Mouse (Mus musculus) ovary, adult 18-20 months (tissue): ENCODE data around the gene Pif1.

Experiments used
- DNase-seq: peaks from one replicate; pipeline ENCODE4 v3.0.0; 2022; ENCODE audit warnings: low spot score, mixed read lengths

Gene Pif1

DNA sequence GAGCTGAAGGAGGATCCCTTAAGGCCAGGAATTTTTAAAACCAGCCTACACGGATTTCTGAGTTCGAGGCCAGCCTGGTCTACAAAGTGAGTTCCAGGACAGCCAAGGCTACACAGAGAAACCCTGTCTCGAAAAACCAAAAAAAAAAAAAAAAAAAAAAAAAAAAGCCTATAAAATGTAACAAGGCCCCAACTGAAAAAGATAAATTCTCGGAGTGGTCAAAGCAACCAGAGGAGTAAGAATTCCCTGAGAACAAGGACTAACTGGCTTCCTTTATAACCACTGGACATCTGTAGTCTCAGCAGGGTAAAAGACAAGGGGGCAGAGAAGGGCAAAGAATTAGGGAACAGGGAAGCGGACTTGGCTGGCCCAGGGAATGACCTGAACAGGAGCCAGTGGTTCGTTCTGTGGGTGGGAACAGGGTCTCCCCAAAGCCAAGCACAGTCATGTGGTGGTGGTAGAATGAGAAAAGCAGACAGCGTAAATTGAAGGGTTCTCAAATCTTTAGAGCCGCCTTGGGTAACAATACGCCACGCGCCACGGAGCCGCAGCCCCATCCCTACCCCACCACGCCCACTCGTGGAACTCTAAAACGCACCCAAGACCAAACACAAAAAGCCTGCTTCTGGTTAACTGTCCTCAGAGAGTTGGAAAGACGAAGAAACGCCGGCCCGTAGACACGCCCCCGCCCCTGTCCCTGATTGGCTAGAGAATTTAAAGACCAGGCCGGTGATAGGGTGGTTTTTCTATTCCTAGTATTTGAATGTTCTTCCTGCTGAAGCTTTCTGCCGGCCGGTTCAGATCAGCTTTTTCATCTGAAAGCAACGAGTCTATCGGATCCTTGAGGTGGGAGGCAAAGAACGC lies at the start of gene Pif1:
Gene Pif1 (plus strand): TSS at position 755 of the 864 bp plus-strand sequence.
- peak; percentile 73 for DNase-seq

DNA sequence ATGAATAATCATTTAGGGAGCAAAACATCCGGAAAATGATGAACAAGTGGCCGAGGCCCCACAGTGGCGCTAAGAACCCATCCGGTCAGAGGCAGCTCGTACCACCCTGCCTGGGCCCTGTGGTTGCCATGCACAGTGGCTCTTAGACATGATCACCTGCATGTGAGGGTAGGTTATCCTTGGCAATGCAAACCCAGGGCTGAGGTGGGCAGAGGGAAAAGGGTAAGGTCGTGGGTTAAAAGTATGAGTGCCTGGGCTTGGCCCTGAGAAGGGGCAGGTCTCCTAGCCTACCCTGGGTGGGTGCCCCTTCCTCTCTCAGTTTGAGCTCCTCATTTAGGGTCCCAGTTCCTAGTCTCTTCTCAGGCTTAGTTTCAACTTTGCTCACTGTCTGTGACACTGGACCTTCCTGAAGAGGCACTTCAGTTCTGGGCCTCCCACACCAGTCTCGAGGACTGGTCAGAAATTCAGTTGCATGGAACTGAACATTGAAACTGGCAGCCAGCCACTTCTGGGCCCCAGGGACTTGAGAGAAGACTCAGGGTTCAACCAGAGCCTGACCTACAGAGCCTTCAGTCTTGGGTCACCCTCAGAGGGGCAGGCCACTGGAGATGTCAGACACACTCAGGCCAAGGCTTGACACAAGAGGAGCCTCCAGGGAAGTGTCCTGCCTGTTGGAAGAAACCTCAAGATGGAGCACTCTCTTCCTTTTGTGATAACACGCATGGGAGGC lies 48.9 kb upstream of the Pif1 start:
- DNase-seq = no peak

DNA sequence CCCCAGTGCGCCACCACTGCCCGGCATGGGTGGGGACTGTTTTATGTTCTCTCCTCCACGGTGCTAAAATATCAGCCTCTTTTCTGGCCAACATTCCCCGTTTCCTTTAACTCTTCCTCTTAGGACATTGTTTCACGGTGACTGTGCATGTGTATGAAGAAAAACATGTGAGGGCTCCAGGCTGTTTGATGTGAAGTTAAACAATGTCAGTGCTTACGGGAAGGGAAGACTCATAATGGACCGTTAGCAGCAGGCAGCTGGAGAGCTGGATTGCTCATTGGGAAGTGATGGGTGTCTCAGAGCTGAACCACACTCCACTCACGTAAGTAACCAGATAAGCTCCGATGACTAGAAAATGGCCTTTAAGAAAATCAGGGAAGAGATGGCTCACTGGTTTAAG lies 47.3 kb upstream of the Pif1 start:
- no peak for DNase-seq

DNA sequence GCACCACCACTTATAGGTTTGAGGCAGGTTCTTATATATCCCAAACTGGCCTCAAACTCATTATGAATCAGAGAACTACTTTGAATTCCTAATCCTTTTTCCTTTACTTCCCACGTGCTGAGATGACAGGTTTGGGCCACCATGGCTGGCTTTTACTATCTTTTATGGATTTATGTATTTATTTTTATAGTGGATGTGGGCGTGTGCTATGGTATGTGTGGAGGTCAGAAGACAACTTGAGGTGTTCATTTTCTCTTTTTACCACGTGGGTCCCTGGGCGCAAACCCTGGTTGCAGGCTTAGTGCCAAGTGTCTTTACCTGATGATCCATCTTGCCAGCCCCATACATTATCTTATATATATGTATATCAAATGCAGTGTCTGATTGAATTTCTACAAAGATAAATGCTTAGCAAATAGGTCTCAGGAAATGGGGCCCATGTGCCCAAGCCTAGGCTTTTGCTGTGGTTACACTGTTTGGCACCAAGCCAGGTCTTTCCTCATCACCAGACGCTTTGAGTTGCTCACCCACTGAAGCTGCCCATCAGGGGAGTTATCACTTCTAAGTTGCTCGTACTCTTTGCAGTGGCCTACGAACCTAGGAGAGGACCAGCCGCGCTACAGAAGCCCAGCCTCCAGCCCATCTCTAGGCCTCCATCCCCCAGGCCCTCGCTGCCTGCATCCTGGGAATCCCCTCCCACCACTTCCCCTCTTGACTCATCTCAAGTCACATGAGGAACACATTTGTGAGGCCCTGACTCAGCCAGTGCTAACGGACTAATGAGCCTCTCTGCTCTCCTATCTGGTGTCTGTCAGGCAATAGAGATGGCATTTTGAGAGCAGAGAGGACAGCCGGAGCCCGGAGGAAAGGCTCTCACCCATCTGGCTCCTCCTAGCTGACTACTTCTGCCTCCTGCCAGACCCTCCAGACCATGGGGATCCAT lies 45.6 kb upstream of the Pif1 start:
- peak; percentile 24 for DNase-seq

DNA sequence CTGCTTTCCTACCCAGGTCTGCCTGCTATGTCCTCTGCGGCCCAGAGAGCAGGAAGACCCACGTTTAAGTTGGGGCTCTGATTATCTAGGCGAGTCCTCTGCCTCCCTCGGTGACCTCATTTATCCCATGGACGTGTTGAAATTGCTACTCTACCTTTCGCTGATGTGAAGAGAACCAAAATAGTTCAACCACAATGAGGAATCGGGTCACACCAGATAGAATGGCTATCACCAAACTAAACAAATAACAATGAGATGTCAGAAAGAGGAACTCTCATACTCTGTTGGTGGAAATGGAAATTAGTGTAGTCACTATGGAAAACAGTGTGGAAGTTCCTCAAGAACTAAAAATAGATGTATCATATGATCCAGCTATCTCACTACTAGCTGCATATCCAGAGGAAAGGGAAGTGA lies 44.8 kb upstream of the Pif1 start:
- no peak for DNase-seq

DNA sequence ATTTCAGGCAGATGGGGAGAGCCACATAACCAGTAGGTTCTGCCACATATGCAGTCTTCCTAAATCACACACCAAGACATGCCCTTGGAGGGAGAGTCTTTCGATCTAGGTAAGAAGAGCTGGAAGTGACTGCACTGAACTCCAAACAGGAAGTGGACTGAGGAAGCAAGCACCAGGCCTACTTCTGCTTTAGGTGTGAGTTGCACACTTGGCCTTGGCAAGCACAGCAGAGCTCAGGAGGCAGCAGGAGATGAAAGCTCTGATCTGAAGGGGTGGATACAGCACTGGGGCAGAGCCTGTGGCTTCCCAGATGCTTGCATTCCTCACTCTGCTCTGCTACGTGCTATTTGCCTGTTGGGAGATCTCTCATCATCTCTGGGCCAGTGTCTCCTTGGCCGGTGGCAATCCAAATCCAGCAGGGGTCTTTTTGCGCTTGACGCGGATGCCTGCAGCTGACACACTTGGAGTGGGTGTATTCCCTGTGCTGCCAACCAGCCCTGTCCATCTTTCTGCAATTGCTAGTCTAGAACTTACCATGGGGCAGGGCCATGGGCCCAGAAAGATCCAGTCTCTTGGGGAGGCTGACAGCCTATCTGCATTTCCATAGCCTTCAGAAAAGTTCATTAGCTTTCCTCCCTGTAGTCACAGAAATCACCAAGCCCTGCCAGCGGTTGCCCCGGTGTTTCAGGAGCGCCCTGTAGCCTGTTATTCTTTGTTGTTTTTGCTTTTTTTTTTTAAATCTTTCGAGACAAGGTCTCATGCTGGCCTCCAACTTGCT lies 41.1 kb upstream of the Pif1 start:
- no peak for DNase-seq

DNA sequence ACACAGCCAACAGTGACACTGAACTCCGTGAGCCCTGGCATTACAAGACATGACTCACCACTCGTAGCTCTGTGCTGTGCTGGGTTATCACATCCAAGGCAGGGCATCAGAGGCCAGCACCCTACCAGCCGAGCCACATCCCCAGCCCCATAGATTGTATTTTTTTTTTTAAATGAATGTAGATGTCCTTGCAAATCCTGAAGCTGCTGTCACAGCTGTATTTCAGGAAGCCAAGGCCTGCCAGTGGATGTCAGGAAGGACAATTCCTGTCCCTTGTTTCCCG lies 40.6 kb upstream of the Pif1 start:
- peak; percentile 69 for DNase-seq

DNA sequence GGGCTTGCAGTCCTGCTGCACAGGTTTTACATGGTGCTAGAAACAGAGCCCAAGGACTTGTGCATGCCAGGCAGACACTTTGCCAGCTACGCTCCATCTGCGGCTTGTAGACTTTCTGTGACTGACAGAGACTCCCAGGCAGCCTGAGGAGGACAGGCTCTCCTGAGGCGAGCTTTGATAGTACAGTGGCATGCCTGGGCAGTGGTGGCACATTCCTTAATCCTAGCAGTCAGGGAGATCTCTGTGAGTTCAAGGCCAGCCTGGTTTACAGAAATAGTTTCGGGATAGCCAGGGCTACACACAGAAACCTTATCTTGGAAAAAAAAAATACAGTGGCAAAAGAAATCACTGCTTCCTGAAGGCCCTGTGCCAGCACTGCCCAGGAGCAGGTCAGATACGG lies 39.8 kb upstream of the Pif1 start:
- no peak for DNase-seq

DNA sequence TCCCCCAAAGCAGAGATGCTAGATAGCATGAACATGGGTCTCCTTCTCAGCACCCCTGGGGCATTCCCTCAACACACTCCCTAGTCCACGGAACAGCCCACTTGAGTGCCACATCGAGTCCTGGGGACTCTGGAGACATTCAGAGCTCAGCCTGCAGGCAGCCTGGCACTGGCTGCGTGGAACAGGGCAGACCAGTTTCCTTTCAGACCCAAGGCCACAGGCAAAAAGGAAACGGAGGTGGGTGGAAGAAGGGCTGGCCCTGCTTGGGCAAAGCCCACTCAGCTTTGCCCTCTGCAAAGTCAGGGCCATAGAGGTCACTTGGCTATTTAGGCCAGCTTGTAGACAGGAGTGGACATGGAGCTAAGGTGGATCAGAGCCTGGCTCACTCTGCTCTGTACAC lies 39.1 kb upstream of the Pif1 start:
- no peak for DNase-seq

DNA sequence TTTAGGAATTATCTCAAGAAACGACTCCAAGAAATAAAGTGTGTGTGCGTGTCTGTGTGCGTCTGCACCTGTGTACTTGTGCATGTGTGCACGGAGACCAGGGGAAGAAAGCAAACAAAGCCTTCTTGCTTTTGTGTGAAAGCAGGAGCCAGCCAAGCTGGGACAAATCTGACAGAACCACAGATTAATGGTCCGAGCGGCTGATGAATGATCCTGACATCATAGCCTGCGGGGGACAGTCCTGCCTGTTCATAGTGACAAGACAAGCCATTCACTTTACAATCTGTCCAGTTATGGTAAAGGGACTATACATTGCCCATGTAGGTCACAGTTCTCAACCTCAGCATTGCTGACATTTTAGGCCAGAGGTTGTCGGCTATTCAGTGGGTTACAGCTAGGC lies 38.6 kb upstream of the Pif1 start:
- DNase-seq = no peak

DNA sequence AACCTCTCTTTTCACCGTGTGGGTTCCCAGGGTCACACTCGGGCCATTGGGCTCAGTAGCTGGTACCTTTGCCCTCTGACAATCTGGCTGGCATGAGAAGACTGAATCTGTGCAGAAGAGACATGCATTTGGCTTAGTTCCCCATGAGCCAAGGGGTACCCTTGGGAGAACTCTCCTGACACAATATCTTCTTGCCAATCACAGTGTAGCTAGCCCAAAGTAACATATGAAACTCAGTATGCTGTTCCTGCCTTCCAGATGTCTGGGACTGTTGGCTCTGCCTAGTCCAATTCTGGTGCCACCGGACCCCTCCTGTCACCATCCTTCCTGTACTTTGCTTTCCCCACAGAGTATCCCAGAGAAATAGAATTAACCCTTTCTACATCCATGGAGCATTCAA lies 37.8 kb upstream of the Pif1 start:
- DNase-seq = no peak

DNA sequence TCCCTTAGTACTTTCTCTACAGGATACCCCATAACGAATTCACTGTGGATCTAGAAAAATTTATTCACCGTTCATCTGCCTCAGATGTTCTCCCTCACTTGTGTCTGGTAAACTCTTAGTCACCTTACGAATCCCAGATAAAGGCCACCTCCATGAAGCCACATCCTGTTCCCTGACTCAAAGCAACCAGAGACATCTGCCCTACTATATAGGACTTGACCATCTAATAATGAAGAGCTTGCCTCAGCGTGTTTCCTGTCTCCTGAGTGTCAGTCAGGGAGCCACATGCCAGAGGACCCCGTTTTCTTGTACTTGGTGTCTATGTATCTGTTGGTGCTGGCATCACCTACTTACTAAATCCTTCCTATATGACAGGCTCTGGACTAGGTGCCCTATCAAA lies 37.3 kb upstream of the Pif1 start:
- no peak for DNase-seq

DNA sequence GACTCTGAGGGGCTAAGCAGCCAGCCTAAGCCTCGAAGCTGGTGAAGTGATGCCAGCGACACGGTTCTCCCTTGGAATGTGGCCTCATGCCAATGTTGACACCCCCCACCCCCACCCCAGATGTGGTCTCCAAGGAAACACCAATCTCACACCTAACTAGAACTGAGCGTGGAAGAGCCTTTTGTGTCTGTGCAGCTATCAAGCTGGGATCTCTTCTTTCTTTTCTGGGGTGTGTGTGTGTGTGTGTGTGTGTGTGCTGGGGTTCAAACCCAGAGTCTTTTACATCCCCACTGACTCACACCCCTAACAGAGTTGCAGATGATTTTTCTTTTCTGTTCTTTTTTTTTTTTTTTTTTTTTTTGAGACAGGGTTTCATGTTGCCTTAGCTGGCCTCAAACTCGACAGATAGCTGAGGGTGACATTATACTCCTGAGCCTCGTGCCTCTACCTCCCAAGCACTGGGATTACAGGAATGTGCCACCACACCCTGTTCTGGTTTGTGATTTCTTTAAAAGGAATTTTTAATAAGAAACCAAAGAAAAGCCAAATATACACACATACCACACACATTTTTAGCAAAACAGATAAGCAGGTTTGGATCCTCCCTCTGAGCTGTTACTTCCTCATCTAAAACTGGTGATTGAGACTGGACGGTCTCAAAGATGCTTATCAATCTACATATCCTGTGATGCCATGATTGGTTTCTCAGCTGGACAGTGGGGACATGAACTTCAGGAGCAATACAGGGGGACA lies 36.7 kb upstream of the Pif1 start:
- DNase-seq = no peak

DNA sequence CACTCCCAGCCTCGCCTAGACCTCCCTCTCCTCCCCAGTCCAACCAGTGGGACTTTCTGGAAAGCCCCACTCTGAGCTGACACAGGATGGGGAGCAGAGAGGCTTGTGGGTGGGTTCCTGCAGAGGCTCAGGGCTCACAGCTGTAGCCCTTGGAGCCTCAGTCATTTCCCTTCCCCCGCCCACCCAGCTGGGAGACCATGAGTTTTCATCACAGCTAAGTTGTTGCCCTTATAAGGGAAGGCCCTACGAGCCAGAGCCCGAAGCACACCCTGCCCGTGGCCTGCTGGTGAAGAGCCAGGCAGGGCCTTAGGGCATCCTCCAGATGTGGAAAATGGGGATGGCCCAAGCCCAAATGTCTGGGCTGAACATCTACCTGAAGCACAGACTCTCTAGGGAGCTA lies 35.9 kb upstream of the Pif1 start:
- peak; percentile 74 for DNase-seq

DNA sequence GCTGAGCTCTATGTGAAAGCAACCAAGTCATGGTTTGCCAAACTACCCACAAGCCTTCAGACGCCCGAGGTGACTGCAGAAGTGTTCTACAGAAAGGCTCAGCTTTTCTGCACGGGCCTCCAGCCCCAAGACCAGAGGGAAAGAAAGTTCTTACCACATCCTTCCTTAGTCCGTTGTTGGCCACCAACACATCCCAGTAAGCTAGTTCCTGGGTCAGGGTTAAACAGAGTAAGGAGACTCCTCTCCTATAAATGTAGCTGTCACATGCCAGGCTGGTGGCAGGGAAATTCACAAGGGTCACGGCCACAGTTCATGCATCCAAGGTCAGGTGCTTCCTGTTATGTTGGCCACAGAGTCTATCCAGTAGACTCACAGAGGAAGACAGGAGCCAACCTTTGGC lies 34.8 kb upstream of the Pif1 start:
- DNase-seq = no peak

DNA sequence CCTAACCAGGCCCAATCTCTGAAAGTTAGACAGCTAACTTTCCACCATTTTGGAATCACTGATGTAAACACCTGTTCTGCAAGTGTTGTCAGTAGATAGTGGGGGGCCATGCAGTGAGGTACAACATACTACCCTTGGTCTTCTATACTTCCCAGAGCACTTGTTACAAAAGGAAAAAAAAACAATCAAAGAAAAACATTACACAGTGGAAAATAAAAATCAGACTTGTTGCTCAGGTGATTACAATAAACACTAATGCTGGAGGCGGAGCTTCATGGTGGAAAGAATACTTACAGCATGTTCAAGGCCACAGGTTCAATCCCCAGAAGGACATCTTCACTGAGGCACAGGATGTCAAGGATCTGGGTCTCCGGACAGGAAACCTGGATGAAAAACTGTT lies 34.2 kb upstream of the Pif1 start:
- no peak for DNase-seq

DNA sequence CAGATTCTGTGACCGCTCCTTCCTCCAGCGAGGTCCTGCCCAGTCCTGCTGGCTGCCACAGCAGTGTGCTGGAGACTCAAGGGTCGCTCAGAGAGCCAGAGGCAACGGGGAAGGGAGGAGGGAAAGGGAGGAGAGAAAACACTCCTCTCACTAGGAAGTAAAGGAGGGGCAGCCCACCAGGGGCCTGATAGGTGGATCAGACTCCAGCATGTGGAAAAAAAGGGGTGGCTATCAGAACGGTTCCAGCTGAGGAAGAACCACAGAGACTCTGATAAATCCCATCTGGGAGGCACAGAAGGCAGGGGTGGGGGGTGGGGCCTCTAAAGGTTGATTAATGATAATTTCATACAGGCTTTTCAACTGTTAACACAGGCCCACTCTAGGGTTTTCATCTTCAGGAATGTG lies 32.0 kb upstream of the Pif1 start:
- DNase-seq = no peak

DNA sequence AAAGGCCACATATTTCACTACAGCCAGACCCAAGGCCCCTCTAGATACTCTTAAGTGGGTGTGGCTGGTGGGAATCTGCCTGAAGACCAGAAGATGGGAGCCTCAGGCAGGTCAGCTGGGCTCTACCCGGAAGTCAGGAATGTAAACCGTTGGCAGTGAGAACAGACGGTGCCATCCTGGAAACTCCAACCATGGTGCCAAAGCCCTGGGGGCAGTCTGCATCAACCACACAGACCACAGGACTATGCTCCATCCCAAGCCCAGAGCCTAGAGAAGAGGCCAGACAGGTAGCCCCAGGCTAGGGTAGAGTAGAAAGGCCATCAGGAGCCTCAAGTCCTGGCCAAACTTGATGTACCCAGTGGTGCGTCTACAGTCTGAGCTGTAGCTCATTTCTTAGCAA lies 31.3 kb upstream of the Pif1 start:
- DNase-seq = no peak

DNA sequence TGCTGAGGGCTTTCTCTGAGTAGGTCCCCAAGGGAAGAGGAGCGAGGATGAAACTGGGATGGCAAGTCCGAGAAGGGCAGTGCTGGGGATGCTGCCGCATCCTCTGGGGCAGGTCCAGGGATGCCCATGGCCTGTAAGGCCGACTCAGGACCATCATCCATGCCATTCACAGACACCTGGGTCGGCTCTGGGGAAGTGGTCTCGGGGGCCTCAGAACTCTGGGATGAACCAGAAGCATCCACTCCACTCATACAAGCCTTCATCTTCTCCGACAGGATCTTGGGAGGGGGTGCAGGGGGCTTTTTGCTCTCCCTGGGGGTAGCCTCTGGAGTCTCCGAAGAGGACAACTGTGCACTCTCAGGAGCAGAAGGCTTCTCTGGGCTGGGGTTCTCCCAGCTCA lies 30.6 kb upstream of the Pif1 start:
- DNase-seq = no peak

DNA sequence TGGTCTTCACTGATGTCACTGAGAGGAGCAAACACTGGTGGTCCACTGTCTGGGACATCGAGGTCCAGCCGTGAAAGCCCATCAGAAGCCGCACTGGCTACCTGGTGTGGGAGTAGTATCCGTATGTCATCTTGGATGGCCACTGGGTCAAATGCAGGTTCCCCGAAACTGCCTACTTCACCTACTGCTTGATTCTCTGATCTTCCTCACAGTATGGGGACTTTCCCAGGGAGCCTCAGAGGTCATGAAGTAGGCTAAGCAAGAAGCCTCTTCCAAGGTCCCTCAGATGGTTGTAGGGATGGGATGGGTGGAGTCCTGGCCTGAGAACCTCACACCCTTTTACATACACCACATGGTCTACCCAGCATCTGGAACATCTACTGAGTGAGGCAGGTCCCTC lies 30.0 kb upstream of the Pif1 start:
- no peak for DNase-seq

DNA sequence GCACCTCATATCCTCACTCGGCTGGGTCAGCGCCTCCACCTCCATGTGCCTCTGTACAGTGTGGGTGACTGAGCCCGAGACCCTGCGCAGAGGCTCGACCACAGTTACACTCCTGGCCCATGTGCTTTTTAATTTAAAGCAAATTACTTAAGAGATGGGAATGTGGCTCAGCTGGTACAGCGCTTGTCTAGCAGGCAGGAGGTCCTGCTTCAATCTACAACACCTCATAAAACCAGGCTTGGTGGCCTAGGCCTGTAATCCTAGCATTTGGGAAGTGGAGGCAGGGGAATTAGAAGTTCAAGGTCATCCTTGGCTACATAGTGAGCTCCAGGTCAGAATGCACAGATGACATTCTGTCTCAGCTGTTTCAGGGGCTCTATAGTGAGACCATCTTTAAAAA lies 28.2 kb upstream of the Pif1 start:
- no peak for DNase-seq
